In genomic region chr5:36714832-36715231, GRCm38 (mm10) we compare ENCODE assay signal across 20 mouse cellular contexts. TPM values are rescaled to one million over a fixed set of nuclear protein-coding genes. Genes with fewer than 3 reads are reported as not detected.
DNase-seq lines count a peak whose midpoint lies in the region; ATAC-seq lines count a peak whose summit lies in the region.
"Had no signal": no experiment of that assay in that cellular context is flagged by ENCODE, and none has a peak within 500 bp of the region (broad histone marks: within the 10 kb centered on the region; RNA-seq: fewer than 3 reads in every experiment).

No protein-coding gene starts in this region.

- no peak for ATAC-seq in heart, embryonic 15.5 days (replicated peaks; ENCODE audit: insufficient number of reproducible peaks, insufficient read depth, low FRiP score, low read depth)
- ATAC-seq in hindbrain, embryonic 11.5 days (ENCODE audit: low FRiP score): no peak

- peaks cover 56% of the 10 kb centered on the region for H3K4me1 ChIP-seq in heart, embryonic 15.5 days (replicated peaks)
- 0 out of 2 replicates have a peak, but pooled peaks cover 3% of the 10 kb centered on the region for H3K4me1 ChIP-seq in hindbrain, embryonic 11.5 days (replicated peaks; ENCODE audit: control insufficient read depth, insufficient read depth, low read length)

- 65% methylated on average over 3 of the region's 3 CpGs for WGBS in heart, embryonic 15.5 days
- 65% methylated on average over 3 of the region's 3 CpGs for WGBS in hindbrain, embryonic 11.5 days

- no peak overlapping the region for H3K4me2 ChIP-seq in heart, embryonic 15.5 days
- H3K4me2 ChIP-seq in hindbrain, embryonic 11.5 days (replicated peaks; ENCODE audit: low read depth, low read length): no peak overlapping the region
- H3K4me2 ChIP-seq: embryonic facial prominence, embryonic 15.5 days; forebrain, embryonic 12.5 days; hindbrain, embryonic 15.5 days; midbrain, embryonic 12.5 days had no signal

- peak; percentile 43 for DNase-seq in adrenal gland, adult 2 months
- DNase-seq in adrenal gland, postnatal 25 days: no peak
- no peak for DNase-seq in heart, postnatal 25 days (ENCODE audit: low spot score)
- DNase-seq in 3134 (ENCODE audit: extremely low read depth, insufficient read length, low spot score): peak; percentile 84
- peak; percentile 75 for DNase-seq in fibroblast of lung, adult 2 months (ENCODE audit: low read depth)
- DNase-seq in hindbrain, embryonic 11.5 days (ENCODE audit: low spot score): no peak
- no peak for DNase-seq in cerebellum, postnatal 36 days
- DNase-seq: cerebellum, adult 9-11 months; embryo, embryonic 11 days; kidney, adult 11 months; lung, adult 2 months; right cerebral cortex, postnatal 14 days; thymus, postnatal 25 days had no signal

- intact Hi-C loops in heart, postnatal 25 days (cut with DNase I): no loop called here

- no peak overlapping the region for H3K9ac ChIP-seq in heart, embryonic 15.5 days
- H3K9ac ChIP-seq in hindbrain, embryonic 11.5 days (ENCODE audit: low read depth, low read length): no peak overlapping the region
- H3K9ac ChIP-seq: embryonic facial prominence, embryonic 15.5 days; forebrain, embryonic 12.5 days; hindbrain, embryonic 15.5 days; midbrain, embryonic 12.5 days had no signal

- H3K4me3 ChIP-seq in heart, embryonic 15.5 days: no peak overlapping the region
- no peak overlapping the region for H3K4me3 ChIP-seq in hindbrain, embryonic 11.5 days (ENCODE audit: low read depth, low read length)
- H3K4me3 ChIP-seq: embryonic facial prominence, embryonic 15.5 days; forebrain, embryonic 12.5 days; hindbrain, embryonic 15.5 days; left cerebral cortex, adult 2 months; limb, embryonic 10.5 days; midbrain, embryonic 12.5 days had no signal

- H3K9me3 ChIP-seq in heart, embryonic 15.5 days (replicated peaks): no peaks in the 10 kb centered on the region
- no peaks in the 10 kb centered on the region for H3K9me3 ChIP-seq in hindbrain, embryonic 11.5 days (ENCODE audit: control insufficient read depth, low read length)
- H3K9me3 ChIP-seq: embryonic facial prominence, embryonic 15.5 days; forebrain, embryonic 12.5 days; hindbrain, embryonic 15.5 days; limb, embryonic 10.5 days; midbrain, embryonic 12.5 days had no signal

- peak overlapping the region; percentile 98 for H3K27ac ChIP-seq in heart, embryonic 15.5 days
- no peak overlapping the region for H3K27ac ChIP-seq in hindbrain, embryonic 11.5 days (ENCODE audit: low read depth, low read length)
- H3K27ac ChIP-seq: embryonic facial prominence, embryonic 15.5 days; forebrain, embryonic 12.5 days; hindbrain, embryonic 15.5 days; left cerebral cortex, adult 2 months; limb, embryonic 10.5 days; midbrain, embryonic 12.5 days had no signal

- no peaks in the 10 kb centered on the region for H3K36me3 ChIP-seq in heart, embryonic 15.5 days
- H3K36me3 ChIP-seq in hindbrain, embryonic 11.5 days (ENCODE audit: control insufficient read depth, insufficient read depth, low read length): no peaks in the 10 kb centered on the region
- H3K36me3 ChIP-seq: embryonic facial prominence, embryonic 15.5 days; forebrain, embryonic 12.5 days; hindbrain, embryonic 15.5 days; limb, embryonic 10.5 days; midbrain, embryonic 12.5 days had no signal

- H3K27me3 ChIP-seq in heart, embryonic 15.5 days: no peaks in the 10 kb centered on the region
- no peaks in the 10 kb centered on the region for H3K27me3 ChIP-seq in hindbrain, embryonic 11.5 days (ENCODE audit: control insufficient read depth, insufficient read depth, low read length)
- H3K27me3 ChIP-seq: embryonic facial prominence, embryonic 15.5 days; hindbrain, embryonic 15.5 days had no signal

RNA-seq across cellular contexts. Expression of gene D5Ertd579e, which starts 19.0 kb away (rescaled TPM):
- total RNA-seq in adrenal gland, adult 2 months (2021): 10 to 100 TPM; 64.4 to 83.5 TPM
- polyA plus RNA-seq in adrenal gland, adult 2 months (2012; rRNA removed): 13.7 and 13.9 TPM in 2 replicates
- 63.3 and 73.0 TPM in 2 replicates for total RNA-seq in adrenal gland, postnatal 25 days (2021)
- polyA plus RNA-seq in heart, embryonic 15.5 days (2015; fragmentation: Nextera tagmentation; extraction: Ambion mirVana): 23.2 and 23.7 TPM in 2 replicates
- 10 to 100 TPM; 79.8 to 91.2 TPM for total RNA-seq in heart, postnatal 25 days (2021)
- polyA plus RNA-seq in hindbrain, embryonic 11.5 days (2014; fragmentation: Nextera tagmentation; extraction: Ambion mirVana): 34.4 and 35.4 TPM in 2 replicates

RNA-seq across cellular contexts. Expression of gene Bloc1s4, which starts 33.6 kb away (rescaled TPM):
- 10 to 100 TPM; 21.9 to 27.5 TPM for total RNA-seq in adrenal gland, adult 2 months (2021)
- polyA plus RNA-seq in adrenal gland, adult 2 months (2012; rRNA removed): 64.9 and 70.9 TPM in 2 replicates
- 25.7 and 30.4 TPM in 2 replicates for total RNA-seq in adrenal gland, postnatal 25 days (2021)
- polyA plus RNA-seq in heart, embryonic 15.5 days (2015; fragmentation: Nextera tagmentation; extraction: Ambion mirVana): 18.2 and 20.4 TPM in 2 replicates
- 10 to 100 TPM; 12.9 to 13.0 TPM for total RNA-seq in heart, postnatal 25 days (2021)
- polyA plus RNA-seq in hindbrain, embryonic 11.5 days (2014; fragmentation: Nextera tagmentation; extraction: Ambion mirVana): 21.0 and 24.4 TPM in 2 replicates

Comparison
In these comparisons a context has a peak if more than half of its experiments do, and no peak if none do; other contexts are left out.
1. DNase-seq: peak in adrenal gland, adult 2 months (single experiment), 3134 (single experiment) and fibroblast of lung, adult 2 months (single experiment); none in adrenal gland, postnatal 25 days (single experiment), heart, postnatal 25 days (single experiment), hindbrain, embryonic 11.5 days (single experiment) and cerebellum, postnatal 36 days (0 of 2).